26 mouse cellular contexts compared by ENCODE assay signal in genomic region chr3:35353442-35353841, GRCm38 (mm10).
DNase-seq lines count a peak whose midpoint lies in the region; ATAC-seq and TF ChIP-seq lines count a peak whose summit lies in the region.
"Had no signal": no experiment of that assay in that cellular context is flagged by ENCODE, and none has a peak within 500 bp of the region (broad histone marks: within the 10 kb centered on the region; RNA-seq: fewer than 3 reads in every experiment).

No protein-coding gene starts in this region.

- no peak overlapping the region for H3K4me3 ChIP-seq in forebrain, embryonic 12.5 days (replicated peaks)
- H3K4me3 ChIP-seq in forebrain, postnatal 0 days (ENCODE audit: low read depth, low read length), result no peak overlapping the region
- H3K4me3 ChIP-seq in neural tube, embryonic 11.5 days (ENCODE audit: low read depth, low read length), result no peak overlapping the region
- no peak overlapping the region for H3K4me3 ChIP-seq in hindbrain, embryonic 16.5 days (ENCODE audit: low read length)
- no peak overlapping the region for H3K4me3 ChIP-seq in neural tube, embryonic 15.5 days (replicated peaks)
- H3K4me3 ChIP-seq: heart, embryonic 15.5 days; limb, embryonic 12.5 days; midbrain, embryonic 12.5 days had no signal

- ATAC-seq in forebrain, embryonic 12.5 days (ENCODE audit: low FRiP score), result 0 out of 2 replicates have a peak, but pooled peaks have one; percentile 15
- ATAC-seq in forebrain, postnatal 0 days, result no peak
- peak; percentile 70 for ATAC-seq in neural tube, embryonic 11.5 days (ENCODE audit: insufficient read depth, low FRiP score, low TSS enrichment)
- ATAC-seq in hindbrain, embryonic 16.5 days, result peak; percentile 49; the same call in 1 of the 2 replicates
- peak; percentile 61 for ATAC-seq in neural tube, embryonic 15.5 days (ENCODE audit: low FRiP score)
- ATAC-seq: CD4-positive, CD25-positive, alpha-beta regulatory T cell, adult 4 months; liver, postnatal 0 days; lung, postnatal 0 days had no signal

- TF ChIP-seq CTCF in forebrain, postnatal 0 days (IDR thresholded peaks at IDR 0.05; ENCODE audit: low read depth), result no peak

- no peaks in the 10 kb centered on the region for H3K36me3 ChIP-seq in forebrain, embryonic 12.5 days (replicated peaks)
- no peaks in the 10 kb centered on the region for H3K36me3 ChIP-seq in forebrain, postnatal 0 days (ENCODE audit: insufficient read depth)
- H3K36me3 ChIP-seq in neural tube, embryonic 11.5 days (ENCODE audit: control insufficient read depth, insufficient read depth, low read length), result no peaks in the 10 kb centered on the region
- no peaks in the 10 kb centered on the region for H3K36me3 ChIP-seq in hindbrain, embryonic 16.5 days (ENCODE audit: control insufficient read depth, insufficient read depth, low read length)
- H3K36me3 ChIP-seq in neural tube, embryonic 15.5 days, result no peaks in the 10 kb centered on the region
- H3K36me3 ChIP-seq: heart, embryonic 15.5 days; limb, embryonic 12.5 days; midbrain, embryonic 12.5 days had no signal

- no peaks in the 10 kb centered on the region for H3K27me3 ChIP-seq in forebrain, embryonic 12.5 days
- no peaks in the 10 kb centered on the region for H3K27me3 ChIP-seq in forebrain, postnatal 0 days (ENCODE audit: insufficient read depth, low read length)
- H3K27me3 ChIP-seq in neural tube, embryonic 11.5 days (ENCODE audit: control insufficient read depth, insufficient read depth, low read length), result no peaks in the 10 kb centered on the region
- no peaks in the 10 kb centered on the region for H3K27me3 ChIP-seq in hindbrain, embryonic 16.5 days (replicated peaks; ENCODE audit: control insufficient read depth, insufficient read depth, low read length)
- H3K27me3 ChIP-seq in neural tube, embryonic 15.5 days (replicated peaks), result no peaks in the 10 kb centered on the region
- H3K27me3 ChIP-seq: heart, embryonic 15.5 days; limb, embryonic 12.5 days; midbrain, embryonic 12.5 days had no signal

- peaks cover 30% of the 10 kb centered on the region for H3K4me1 ChIP-seq in forebrain, embryonic 12.5 days
- H3K4me1 ChIP-seq in forebrain, postnatal 0 days (ENCODE audit: insufficient read depth), result no peaks in the 10 kb centered on the region
- peaks cover 18% of the 10 kb centered on the region for H3K4me1 ChIP-seq in neural tube, embryonic 11.5 days (ENCODE audit: control insufficient read depth, insufficient read depth, low read length)
- H3K4me1 ChIP-seq in hindbrain, embryonic 16.5 days (ENCODE audit: control insufficient read depth, insufficient read depth, low read depth, low read length), result peaks cover 6% of the 10 kb centered on the region; the same call in 1 of the 2 replicates
- H3K4me1 ChIP-seq in neural tube, embryonic 15.5 days, result peaks cover 11% of the 10 kb centered on the region; the same call in 1 of the 2 replicates
- H3K4me1 ChIP-seq: heart, embryonic 15.5 days had no signal

- no peak for DNase-seq in forebrain, postnatal 0 days
- no peak for DNase-seq in neural tube, embryonic 11.5 days (ENCODE audit: low spot score)
- no peak for DNase-seq in neural tube, embryonic 10.5 days (ENCODE audit: extremely low spot score, low spot score)
- no peak for DNase-seq in kidney, adult 11 months
- no peak for DNase-seq in ovary, postnatal 10 days (ENCODE audit: low spot score)
- DNase-seq: adrenal gland, postnatal 25 days; cerebellum, adult 9-10 months; gastrocnemius, postnatal 25 days; heart, postnatal 36 days; kidney, adult 9 months; kidney, postnatal 36 days; layer of hippocampus, postnatal 36 days; liver, postnatal 0 days; right cerebral cortex, adult 18-20 months; right cerebral cortex, postnatal 4 days; thymus, adult 18-20 months; thymus, postnatal 36 days had no signal

- no peak overlapping the region for H3K4me2 ChIP-seq in forebrain, embryonic 12.5 days
- no peak overlapping the region for H3K4me2 ChIP-seq in forebrain, postnatal 0 days (ENCODE audit: low read depth)
- H3K4me2 ChIP-seq in neural tube, embryonic 11.5 days (ENCODE audit: low read depth), result no peak overlapping the region
- H3K4me2 ChIP-seq in hindbrain, embryonic 16.5 days (ENCODE audit: low read length), result no peak overlapping the region
- no peak overlapping the region for H3K4me2 ChIP-seq in neural tube, embryonic 15.5 days
- H3K4me2 ChIP-seq: heart, embryonic 15.5 days; limb, embryonic 12.5 days; liver, embryonic 11.5 days; midbrain, embryonic 12.5 days had no signal

- H3K9me3 ChIP-seq in forebrain, embryonic 12.5 days, result no peaks in the 10 kb centered on the region
- H3K9me3 ChIP-seq in forebrain, postnatal 0 days (ENCODE audit: low read length), result no peaks in the 10 kb centered on the region
- H3K9me3 ChIP-seq in neural tube, embryonic 11.5 days (ENCODE audit: control insufficient read depth, low read length), result no peaks in the 10 kb centered on the region
- H3K9me3 ChIP-seq in hindbrain, embryonic 16.5 days (ENCODE audit: control insufficient read depth, low read length), result no peaks in the 10 kb centered on the region
- no peaks in the 10 kb centered on the region for H3K9me3 ChIP-seq in neural tube, embryonic 15.5 days (replicated peaks)
- H3K9me3 ChIP-seq: heart, embryonic 15.5 days; limb, embryonic 12.5 days; midbrain, embryonic 12.5 days had no signal

- no peak overlapping the region for H3K9ac ChIP-seq in forebrain, embryonic 12.5 days
- H3K9ac ChIP-seq in forebrain, postnatal 0 days, result no peak overlapping the region
- H3K9ac ChIP-seq in neural tube, embryonic 11.5 days (ENCODE audit: low read length), result no peak overlapping the region
- no peak overlapping the region for H3K9ac ChIP-seq in hindbrain, embryonic 16.5 days (ENCODE audit: low read depth, low read length)
- H3K9ac ChIP-seq in neural tube, embryonic 15.5 days (replicated peaks), result no peak overlapping the region
- H3K9ac ChIP-seq: heart, embryonic 15.5 days; limb, embryonic 12.5 days; liver, postnatal 0 days; midbrain, embryonic 12.5 days had no signal

- WGBS in forebrain, embryonic 12.5 days, result 89% methylated on average over 9 of the region's 9 CpGs
- 81% methylated on average over 9 of the region's 9 CpGs for WGBS in forebrain, postnatal 0 days
- 69% methylated on average over 9 of the region's 9 CpGs for whole genome bisulfite sequencing in neural tube, embryonic 11.5 days
- WGBS in hindbrain, embryonic 16.5 days, result 67% methylated on average over 9 of the region's 9 CpGs
- WGBS in neural tube, embryonic 15.5 days, result 42% methylated on average over 9 of the region's 9 CpGs

- peak overlapping the region; percentile 67 for H3K27ac ChIP-seq in forebrain, embryonic 12.5 days
- no peak overlapping the region for H3K27ac ChIP-seq in forebrain, postnatal 0 days (ENCODE audit: low read depth, low read length)
- H3K27ac ChIP-seq in neural tube, embryonic 11.5 days (ENCODE audit: low read depth, low read length), result peak overlapping the region; percentile 83
- H3K27ac ChIP-seq in hindbrain, embryonic 16.5 days (ENCODE audit: low read depth, low read length), result no peak overlapping the region
- peak overlapping the region; percentile 56 for H3K27ac ChIP-seq in neural tube, embryonic 15.5 days (replicated peaks)
- H3K27ac ChIP-seq: heart, embryonic 15.5 days; limb, embryonic 12.5 days; midbrain, embryonic 12.5 days had no signal

Comparison
In these comparisons a context has a peak if more than half of its experiments do, and no peak if none do; other contexts are left out.
1. H3K27ac ChIP-seq: peak in forebrain, embryonic 12.5 days (single experiment), neural tube, embryonic 11.5 days (single experiment) and neural tube, embryonic 15.5 days (single experiment); none in forebrain, postnatal 0 days (single experiment) and hindbrain, embryonic 16.5 days (single experiment).